Mouse (Mus musculus): Measurements from ENCODE around the gene Fbxo48. TPM values are rescaled to one million over a fixed set of nuclear protein-coding genes. Genes with fewer than 3 reads are reported as not detected.

Fbxo48 gene
- total and polyA plus RNA-seq, 3 experiments, result 6.5 to 10.3 (median 7.0) TPM

GRCm38 (mm10) chr11:17002739-17003373 lies 51.7 kb downstream of the Fbxo48 start (continued):
- TF ChIP-seq GABPA (IDR thresholded peaks at IDR 0.05; ENCODE audit: insufficient replicate concordance, low read depth, low read length) (no peak), IRF4 (IDR thresholded peaks at IDR 0.05; ENCODE audit: low read depth, low read length) (no peak), MAX (IDR thresholded peaks at IDR 0.05; ENCODE audit: low read length) (0 out of 2 replicates have a peak, but pooled peaks have one; percentile 37), CHD1 (IDR thresholded peaks at IDR 0.05; ENCODE audit: low read depth, low read length) (peak; percentile 32; the same call in 1 of the 2 replicates), NELFE (IDR thresholded peaks at IDR 0.05; ENCODE audit: low read depth, low read length) (no peak)

- Histone ChIP-seq H3K79me2 (replicated peaks; ENCODE audit: control insufficient read depth, extremely low read depth, insufficient read depth, poor library complexity, severe bottlenecking) (peaks cover 86% of the 10 kb centered on the region), H3K27me3 (replicated peaks) (no peaks in the 10 kb centered on the region), H3K36me3 (replicated peaks in 1 of 2; ENCODE audit: control insufficient read depth in 1 of 2, insufficient read depth in 1 of 2, low read length in 1 of 2) (peaks cover 10 to 24% of the 10 kb centered on the region in 2 experiments), H3K4me3 (replicated peaks in 1 of 3; ENCODE audit: low read depth in 2 of 3, low read length in 2 of 3, poor library complexity in 1 of 3) (peak overlapping the region; percentile 51 to 60 (median 56)), H3K9me3 (replicated peaks; ENCODE audit: low read length) (no peaks in the 10 kb centered on the region), H3K9ac (ENCODE audit: insufficient read depth, low read depth) (peak overlapping the region; percentile 100), H3K4me2 (ENCODE audit: insufficient read depth, low read depth, poor library complexity, severe bottlenecking) (peak overlapping the region; percentile 84), H3K4me1 (ENCODE audit: control insufficient read depth in 1 of 2, insufficient read depth in 2 of 2) (peaks cover 5 to 62% of the 10 kb centered on the region in 2 experiments), H3K27ac (ENCODE audit: insufficient read depth, low read depth) (peak overlapping the region; percentile 92)
- TF ChIP-seq MXI1 (IDR thresholded peaks at IDR 0.05; ENCODE audit: low read depth, low read length), result peak; percentile 62; the same call in 1 of the 2 replicates
- no peak for TF ChIP-seq MAZ (IDR thresholded peaks at IDR 0.05; ENCODE audit: low read depth, low read length)
- no peak for TF ChIP-seq USF1 (IDR thresholded peaks at IDR 0.05; ENCODE audit: low read depth, low read length)
- peak; percentile 75; the same call in 1 of the 2 replicates for TF ChIP-seq MAX (IDR thresholded peaks at IDR 0.05; ENCODE audit: low read length)
- TF ChIP-seq NRF1 (IDR thresholded peaks at IDR 0.05; ENCODE audit: low read depth, low read length), result no peak
- TF ChIP-seq ZC3H11A (IDR thresholded peaks at IDR 0.05; ENCODE audit: low read depth, low read length), result no peak
- TF ChIP-seq PAX5 (IDR thresholded peaks at IDR 0.05; ENCODE audit: low read length), result no peak
- no peak for TF ChIP-seq ZMIZ1 (IDR thresholded peaks at IDR 0.05; ENCODE audit: low read depth, low read length)
- no peak for TF ChIP-seq MEF2A (IDR thresholded peaks at IDR 0.05; ENCODE audit: borderline replicate concordance, low read depth, low read length)
- no peak for TF ChIP-seq POLR2A (IDR thresholded peaks at IDR 0.05; ENCODE audit: low read depth, low read length)
- TF ChIP-seq HCFC1 (IDR thresholded peaks at IDR 0.05; ENCODE audit: low read depth, low read length), result no peak
- TF ChIP-seq MYC (IDR thresholded peaks at IDR 0.05; ENCODE audit: low read depth, low read length), result peak; percentile 96
- TF ChIP-seq KAT2A (IDR thresholded peaks at IDR 0.05; ENCODE audit: insufficient replicate concordance, low read length), result no peak
- no peak for TF ChIP-seq RCOR1 (conservative IDR thresholded peaks at IDR 0.05; ENCODE audit: low read depth, low read length)
- TF ChIP-seq TCF12 (IDR thresholded peaks at IDR 0.05; ENCODE audit: low read depth, low read length), result no peak
- dilution Hi-C loops (cut with MboI; ENCODE audit: extremely low pct_ligation_motif_present, extremely low pct_unique_long_range_greater_than_20kb, low sequenced_read_pairs) (no loop called here), in situ Hi-C loops (cut with MboI; ENCODE audit: low pct_ligation_motif_present, low pct_unique_long_range_greater_than_20kb, low sequenced_read_pairs) (loop anchor here (5.0 kb wide), 1 partner anchor 36 kb away; no protein-coding TSS in a partner anchor)
- DNase-seq (ENCODE audit: extremely low read depth), result no peak
These were observed 52.6 kb downstream of the Fbxo48 start for GRCm38 (mm10) chr11:17003757-17004156.

Other genes with a start within 250 kb of the Fbxo48 start
- gene Egfr, start 199.2 kb upstream of the Fbxo48 start, total RNA-seq (2012; rRNA removed), result 0.04 TPM in 1 of 2 replicates, not detected in the other
- 0.26 and 0.27 TPM in 2 replicates for gene Egfr, start 199.2 kb upstream of the Fbxo48 start, total RNA-seq (2014; rRNA removed)
- gene Egfr, start 199.2 kb upstream of the Fbxo48 start, polyA plus RNA-seq (2012; ENCODE audit: insufficient read length, low read depth), result not detected in 2 replicates
- gene Cnrip1, start 100.2 kb downstream of the Fbxo48 start, total RNA-seq (2012; rRNA removed), result not detected in 2 replicates
- not detected in 2 replicates for gene Cnrip1, start 100.2 kb downstream of the Fbxo48 start, total RNA-seq (2014; rRNA removed)
- gene Cnrip1, start 100.2 kb downstream of the Fbxo48 start, polyA plus RNA-seq (2012; ENCODE audit: insufficient read length, low read depth), result not detected in 2 replicates
- 137 and 166 TPM in 2 replicates for gene Plek, start 101.0 kb downstream of the Fbxo48 start, total RNA-seq (2012; rRNA removed)
- 354 and 376 TPM in 2 replicates for gene Plek, start 101.0 kb downstream of the Fbxo48 start, total RNA-seq (2014; rRNA removed)
- 223 and 229 TPM in 2 replicates for gene Plek, start 101.0 kb downstream of the Fbxo48 start, polyA plus RNA-seq (2012; ENCODE audit: insufficient read length, low read depth)
- gene Ppp3r1, start 207.9 kb downstream of the Fbxo48 start, total RNA-seq (2012; rRNA removed), result 31.8 and 38.8 TPM in 2 replicates
- 114 and 116 TPM in 2 replicates for gene Ppp3r1, start 207.9 kb downstream of the Fbxo48 start, total RNA-seq (2014; rRNA removed)
- 102 and 128 TPM in 2 replicates for gene Ppp3r1, start 207.9 kb downstream of the Fbxo48 start, polyA plus RNA-seq (2012; ENCODE audit: insufficient read length, low read depth)
- gene Wdr92, start 230.7 kb downstream of the Fbxo48 start, total RNA-seq (2012; rRNA removed), result 38.6 and 40.2 TPM in 2 replicates
- gene Wdr92, start 230.7 kb downstream of the Fbxo48 start, total RNA-seq (2014; rRNA removed), result 66.1 and 73.6 TPM in 2 replicates
- gene Wdr92, start 230.7 kb downstream of the Fbxo48 start, polyA plus RNA-seq (2012; ENCODE audit: insufficient read length, low read depth), result 35.8 and 48.5 TPM in 2 replicates